Mouse (Mus musculus): ENCODE data around the gene Prg4. TPM values are rescaled to one million over a fixed set of nuclear protein-coding genes. Genes with fewer than 3 reads are reported as not detected.

Prg4 gene
- 0.50 and 1.1 TPM in 2 replicates for polyA plus RNA-seq (2012; rRNA removed)

DNA sequence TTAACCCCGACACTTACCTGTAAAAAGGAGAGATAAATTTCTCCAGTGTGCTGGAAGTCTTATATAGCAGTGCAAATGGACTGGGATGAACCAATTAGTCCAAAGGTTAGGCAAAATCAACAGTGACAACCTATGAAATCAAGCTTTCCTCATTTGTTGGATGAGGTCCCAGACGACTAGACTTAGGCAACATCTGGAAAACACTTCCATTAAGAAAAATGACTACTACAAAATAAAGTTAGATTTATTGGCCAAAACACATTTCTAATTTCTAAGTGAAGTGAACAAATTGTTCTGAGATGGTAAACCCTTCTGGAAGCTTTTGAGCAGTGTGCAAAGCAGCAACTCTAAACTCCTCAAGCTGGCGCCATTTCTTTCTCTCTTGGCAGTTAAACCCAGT lies at the start of gene Prg4:
Gene Prg4 (minus strand): TSS at position 34 of the 400 bp plus-strand sequence.

Other genes with a start within 250 kb of the Prg4 start
- 0.09 TPM in 1 of 2 replicates, not detected in the other for gene Pdc, start 146.7 kb downstream of the Prg4 start, polyA plus RNA-seq (2012; rRNA removed)
- gene Tpr, start 73.3 kb downstream of the Prg4 start, polyA plus RNA-seq (2012; rRNA removed) = 125 and 127 TPM in 2 replicates
- 26.6 and 28.5 TPM in 2 replicates for gene Odr4, start 73.1 kb downstream of the Prg4 start, polyA plus RNA-seq (2012; rRNA removed)

Data from central nervous system, embryonic 14 days (tissue).